Mouse (Mus musculus) c-Kit-positive CD71-negative TER-119-negative erythroid progenitor cells, embryonic 14.5 days (primary cell): ENCODE results near the gene Dazap1.
A peak's percentile ranks its signal among the peaks of the same experiment; 100 is the strongest.

ENCODE experiments used
- DNase-seq: peaks from one replicate; pipeline ENCODE4 v3.0.0-alpha.2; 2013; ENCODE audit warnings: low read depth

The Dazap1 gene

DNA sequence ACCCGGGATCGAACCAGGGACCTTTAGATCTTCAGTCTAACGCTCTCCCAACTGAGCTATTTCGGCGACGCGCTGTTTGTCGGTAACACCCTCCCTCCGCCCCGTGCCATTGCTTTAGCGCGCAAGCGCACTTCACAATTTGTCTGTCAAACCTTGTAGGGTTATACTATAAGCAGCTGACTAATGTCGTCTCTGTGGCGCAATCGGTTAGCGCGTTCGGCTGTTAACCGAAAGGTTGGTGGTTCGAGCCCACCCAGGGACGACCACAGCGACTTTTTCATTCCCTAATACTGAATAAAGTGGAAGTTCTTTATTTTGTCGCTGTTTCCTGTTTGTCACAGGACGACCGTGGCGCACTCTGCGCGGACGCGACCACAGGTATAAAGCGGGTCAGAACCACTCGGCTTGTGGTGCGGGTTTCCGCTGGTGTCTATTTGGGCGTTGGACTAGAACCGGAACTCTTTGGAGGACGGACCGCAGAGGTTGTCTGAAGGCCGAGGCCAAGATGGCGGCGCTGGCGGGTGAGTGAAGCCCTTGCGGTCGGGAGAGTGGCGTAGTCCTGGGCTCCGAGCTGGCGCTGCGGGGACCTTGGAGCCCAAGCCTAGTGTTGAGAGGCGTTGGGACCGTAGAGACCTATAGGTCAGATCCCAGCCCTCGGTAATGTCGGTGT lies 12.2 kb upstream of the Dazap1 start, which contains the start of gene Ndufs7:
Gene Ndufs7, plus strand, starts transcription at position 151 of the 670 bp plus-strand sequence.
- peak; percentile 89 for DNase-seq

- DNase-seq: no peak
These were observed 11.2 kb upstream of the Dazap1 start for GRCm38 (mm10) chr10:80250059-80250458.

DNA sequence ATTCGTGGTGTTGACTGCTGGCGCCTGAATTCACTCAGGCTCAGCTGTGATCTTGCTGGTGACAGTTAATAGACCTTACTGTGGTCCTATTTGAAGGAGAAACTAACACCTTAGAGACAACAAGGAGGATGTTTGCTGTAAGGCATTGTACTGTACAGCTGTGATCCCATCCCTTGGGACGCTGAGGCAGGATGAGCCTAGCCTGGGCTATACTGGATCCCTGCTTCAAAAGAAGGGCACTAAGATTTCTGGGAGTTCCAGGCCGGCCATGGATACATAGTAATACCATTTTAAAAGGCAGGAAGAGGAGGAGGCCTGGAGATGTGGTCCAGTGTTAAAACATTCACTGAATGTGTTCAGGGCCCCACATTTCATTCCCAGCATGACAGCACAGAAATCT lies 10.7 kb upstream of the Dazap1 start:
- DNase-seq: no peak

GRCm38 (mm10) chr10:80252011-80252410 lies 9.3 kb upstream of the Dazap1 start:
- DNase-seq: no peak

- DNase-seq: no peak
These were observed 8.6 kb upstream of the Dazap1 start for GRCm38 (mm10) chr10:80252493-80253274.

DNA sequence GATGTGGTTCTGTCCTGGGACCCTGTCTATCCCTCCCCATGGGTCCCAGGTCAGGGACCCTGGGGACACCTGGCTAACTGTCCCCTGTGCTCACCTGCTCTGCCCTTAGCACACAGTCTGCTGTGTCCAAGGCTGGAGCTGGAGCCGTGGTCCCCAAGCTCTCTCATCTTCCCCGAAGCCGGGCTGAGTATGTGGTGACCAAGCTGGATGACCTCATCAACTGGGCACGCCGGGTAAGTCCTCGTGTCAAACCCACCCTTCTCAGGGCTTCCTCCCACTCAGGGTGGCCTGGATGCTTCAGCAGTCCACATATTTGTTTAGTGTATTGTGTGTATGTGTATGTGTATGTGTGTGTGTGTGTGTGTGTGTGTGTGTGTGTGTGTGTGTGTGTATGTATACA lies 7.7 kb upstream of the Dazap1 start:
- DNase-seq: no peak

GRCm38 (mm10) chr10:80254331-80255297 lies 6.7 kb upstream of the Dazap1 start:
- no peak for DNase-seq

- no peak for DNase-seq
These were observed 5.3 kb upstream of the Dazap1 start for GRCm38 (mm10) chr10:80255881-80256535.

- no peak for DNase-seq
These were observed 3.4 kb upstream of the Dazap1 start for GRCm38 (mm10) chr10:80257936-80258335.

DNA sequence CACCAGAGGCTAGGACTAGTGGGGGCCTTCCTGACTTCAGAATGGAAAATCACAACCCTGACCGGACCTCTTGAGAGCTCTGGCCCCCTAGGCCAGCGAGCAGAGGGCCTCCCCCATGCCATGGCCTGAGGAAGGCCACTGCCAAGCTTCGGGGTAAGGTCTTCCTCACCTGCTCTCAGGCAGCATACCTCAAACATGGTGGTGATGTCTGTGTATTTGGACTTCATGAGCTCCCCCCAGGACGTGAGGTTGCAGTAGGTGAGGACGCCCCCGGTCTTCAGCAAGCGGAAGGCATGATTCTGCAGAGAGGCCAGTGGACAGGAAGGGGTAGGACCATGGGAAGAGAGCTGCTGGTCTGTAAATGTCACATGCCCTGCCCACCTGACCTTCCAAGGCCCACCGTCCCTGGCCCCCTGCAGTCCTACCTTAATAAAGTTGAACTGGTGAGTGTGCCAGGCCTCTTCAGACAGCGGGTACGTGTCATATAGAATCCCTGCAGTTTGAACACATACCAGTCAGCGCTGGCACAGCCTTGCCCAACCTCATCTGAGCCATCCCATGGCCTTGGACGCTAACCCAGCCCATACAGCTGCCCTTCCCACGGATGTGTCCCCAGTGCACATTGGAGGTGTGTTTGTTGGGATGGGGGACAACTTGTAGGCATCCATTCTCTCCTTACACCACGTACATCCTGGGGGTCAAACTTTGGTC lies 2.4 kb upstream of the Dazap1 start:
- DNase-seq: no peak

GRCm38 (mm10) chr10:80259463-80259805 lies 1.9 kb upstream of the Dazap1 start:
- DNase-seq: no peak

DNA sequence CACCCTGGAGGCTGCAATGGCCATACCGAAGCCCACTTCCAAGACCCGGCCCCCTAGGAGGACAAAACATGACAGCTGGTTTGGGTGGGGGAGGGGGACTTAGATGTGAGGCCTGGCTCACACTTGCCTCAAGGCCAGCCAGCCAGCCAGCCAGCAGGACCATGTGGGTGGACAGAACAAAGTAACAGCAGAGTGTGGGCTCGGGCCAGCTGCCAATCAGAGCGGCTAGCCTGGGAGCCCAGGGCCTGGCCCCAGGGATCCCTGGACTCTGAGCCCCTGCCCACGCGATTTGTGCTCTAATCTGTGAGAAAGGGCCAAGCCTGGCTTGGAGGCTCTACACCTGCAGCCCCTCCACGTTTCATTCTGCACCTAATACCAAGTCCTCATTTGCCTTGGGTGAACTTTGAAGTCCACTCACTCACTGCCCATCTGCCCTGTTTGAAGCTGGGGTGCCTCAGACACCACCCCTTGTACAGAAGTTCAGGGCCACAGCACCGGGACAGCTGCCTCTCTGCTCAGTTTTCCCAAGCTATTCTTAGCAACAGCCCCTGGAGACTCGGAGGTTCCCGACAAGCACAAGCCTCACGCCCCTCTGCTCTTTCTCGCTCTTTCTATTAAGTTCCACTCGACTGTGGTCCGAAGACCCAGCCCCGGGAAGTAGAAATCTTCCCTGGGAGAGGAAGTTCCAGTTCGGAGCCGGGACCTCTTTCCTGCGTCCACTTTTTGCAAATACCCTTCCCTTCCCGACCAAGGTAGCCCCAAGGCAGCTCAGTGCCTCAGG lies 1.2 kb upstream of the Dazap1 start:
- DNase-seq: no peak

GRCm38 (mm10) chr10:80261585-80261968 lies 291 bp downstream of the Dazap1 start:
- DNase-seq: peak; percentile 97

DNA sequence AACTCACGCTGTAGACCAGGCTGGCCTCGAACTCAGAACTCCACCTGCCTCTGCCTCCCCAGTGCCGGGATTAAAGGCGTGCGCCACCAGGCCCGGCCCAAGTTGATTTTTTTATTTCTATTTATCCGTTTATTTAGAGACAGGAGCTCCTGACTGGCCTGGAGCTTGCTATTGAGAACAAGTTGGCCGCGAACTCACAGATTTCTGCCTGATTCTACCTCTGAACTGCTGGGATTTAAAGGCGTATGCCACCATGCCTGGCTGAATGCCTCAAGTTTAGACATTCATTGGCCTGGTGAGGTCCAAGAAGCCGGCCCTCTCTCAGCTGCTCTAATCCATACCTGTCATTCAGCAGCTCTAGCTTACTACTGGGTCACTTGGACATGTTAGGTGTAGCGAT lies 883 bp downstream of the Dazap1 start:
- DNase-seq: no peak

GRCm38 (mm10) chr10:80262776-80263365 lies 1.6 kb downstream of the Dazap1 start:
- no peak for DNase-seq

GRCm38 (mm10) chr10:80264341-80265148 lies 3.3 kb downstream of the Dazap1 start:
- peak; percentile 93 for DNase-seq

DNA sequence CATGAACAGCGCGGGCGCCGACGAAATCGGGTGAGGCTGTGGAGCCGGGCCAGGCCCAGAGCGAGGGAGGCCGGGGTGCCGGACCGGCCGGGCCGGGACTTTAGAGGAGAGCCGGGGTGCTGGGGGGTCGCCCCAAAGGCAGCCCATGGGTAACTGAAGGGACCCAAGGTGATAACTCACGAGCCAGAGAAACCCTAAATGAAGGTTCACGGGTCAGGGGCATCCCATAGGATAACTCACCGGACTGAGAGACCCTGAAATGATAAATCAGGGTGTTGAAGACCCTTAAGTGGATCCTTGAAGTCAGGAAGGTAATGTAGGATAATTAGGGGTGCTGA lies 3.8 kb downstream of the Dazap1 start:
- no peak for DNase-seq

DNA sequence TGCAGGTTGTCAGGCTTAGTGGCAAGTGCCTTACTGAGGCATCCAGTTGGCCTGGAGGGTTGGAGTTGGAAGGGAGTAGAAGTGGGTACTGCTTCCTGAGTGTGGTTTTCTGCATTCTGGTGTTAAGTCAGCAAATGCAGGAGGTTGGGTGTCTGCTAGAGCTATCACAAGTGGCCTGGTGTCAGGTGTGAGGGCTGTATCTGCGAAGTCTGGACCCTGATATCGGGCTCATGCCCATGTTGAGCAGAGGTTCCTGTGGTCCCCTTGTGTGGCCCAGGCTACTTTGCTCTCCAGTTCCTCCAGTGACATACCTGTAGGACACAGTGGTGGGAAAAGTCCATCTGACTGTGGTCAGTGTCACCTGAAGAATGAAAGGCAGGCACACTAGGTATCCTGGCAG lies 8.8 kb downstream of the Dazap1 start:
- no peak for DNase-seq

DNA sequence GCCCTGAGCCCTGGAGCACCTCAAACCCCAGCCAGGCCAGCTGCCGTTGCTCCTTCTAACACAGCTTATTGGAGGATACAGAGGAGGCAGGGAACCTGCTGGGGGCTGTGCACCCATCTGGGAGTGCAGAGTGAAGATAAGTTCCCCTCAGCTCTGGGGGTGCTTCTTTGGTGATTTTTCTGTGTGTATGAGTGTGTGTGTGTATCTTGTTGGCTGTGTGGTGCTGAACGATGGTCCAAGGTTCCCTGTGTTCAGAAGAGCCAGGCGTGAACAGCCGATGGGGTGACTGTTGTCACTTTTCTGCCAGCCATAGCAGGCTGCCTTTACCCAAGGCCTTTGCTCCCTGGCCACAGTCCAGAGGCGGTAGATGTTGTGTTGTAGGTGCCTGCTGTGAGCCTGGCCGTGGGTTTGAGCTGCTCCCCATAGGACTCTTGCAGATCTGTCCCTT lies 9.5 kb downstream of the Dazap1 start:
- no peak for DNase-seq
